Mouse (Mus musculus) pancreas, adult 10 weeks (tissue): ENCODE results near the gene Calcr. TPM values are rescaled to one million over a fixed set of nuclear protein-coding genes. Genes with fewer than 3 reads are reported as not detected.

Experiments
- polyA plus RNA-seq: library from polyadenylated mRNA; stranded (reverse); fragments of 350-450 nt; fragmentation: Illumina TruSeq; extraction: RNeasy Lipid Tissue Mini Kit (QIAGEN cat#74804); gene quantifications from one replicate; pipeline ENCODE4 v1.2.3, GENCODE M21; 2015; ENCODE audit warnings: low read depth, low replicate concordance; ENCODE audit not compliant: insufficient read depth

The Calcr gene
- not detected for polyA plus RNA-seq

DNA sequence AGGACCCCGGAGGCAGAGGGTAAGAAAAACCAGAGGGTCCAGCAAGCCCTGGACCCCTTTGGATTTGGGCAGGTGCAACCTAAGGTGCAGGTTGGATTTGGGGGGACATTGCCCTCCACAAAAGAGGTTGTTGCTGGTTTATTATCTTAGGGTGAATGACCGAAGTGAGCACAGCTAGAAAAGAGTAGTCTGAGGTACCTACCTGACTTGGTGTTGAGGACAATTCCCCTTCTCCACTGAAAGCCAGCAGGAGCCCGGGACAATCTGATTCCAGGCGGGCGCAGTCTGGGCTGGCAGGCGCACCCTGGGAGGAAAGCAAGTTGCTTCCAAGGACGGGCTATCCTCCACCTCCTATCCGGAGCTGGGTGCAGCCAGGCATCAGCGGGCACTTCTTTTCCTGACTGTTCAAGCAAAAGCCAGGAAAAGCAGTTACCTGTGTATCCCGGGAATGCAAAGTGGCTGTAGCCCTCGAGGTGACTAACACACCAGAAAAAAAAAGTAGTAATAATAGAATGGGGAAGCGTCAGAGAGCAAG lies at the start of gene Calcr:
TSS of gene Calcr (minus strand) at position 485 of the 535 bp plus-strand sequence.

Other genes starting within 250 kb of the Calcr start
- 3.0 TPM for gene Tfpi2, start 224.2 kb upstream of the Calcr start, polyA plus RNA-seq
- gene Gngt1, start 229.1 kb upstream of the Calcr start, polyA plus RNA-seq, result not detected
- gene Gng11, start 239.2 kb upstream of the Calcr start, polyA plus RNA-seq, result 23.9 TPM